Mouse (Mus musculus) myocyte (in vitro differentiated cells): ENCODE measurements around the gene Tubb5. TPM values are rescaled to one million over a fixed set of nuclear protein-coding genes. Genes with fewer than 3 reads are reported as not detected.

ENCODE experiments used
- H3K27me3 ChIP-seq: one replicate; pipeline ENCODE4 v1.6.1; 2011; ENCODE audit not compliant: control insufficient read depth, insufficient read depth, insufficient read length
- H3K36me3 ChIP-seq: one replicate; pipeline ENCODE4 v1.6.1; 2011; ENCODE audit not compliant: control insufficient read depth, insufficient read depth
- H3K4me2 ChIP-seq: one replicate; pipeline ENCODE4 v1.6.1; 2011; ENCODE audit warnings: low read depth, control low read depth
- H3K4me3 ChIP-seq: one replicate; pipeline ENCODE4 v1.5.1; 2011; ENCODE audit warnings: mild to moderate bottlenecking, control low read depth, moderate library complexity
- H3K79me2 ChIP-seq: one replicate; pipeline ENCODE4 v1.6.1; 2011; ENCODE audit not compliant: control insufficient read depth, insufficient read depth
- H3ac ChIP-seq: one replicate; pipeline ENCODE4 v1.6.1; 2011; ENCODE audit not compliant: control insufficient read depth, insufficient read length
- CEBPB ChIP-seq: IDR thresholded peaks from 2 replicates; pipeline ENCODE4 v1.6.1; 2011; ENCODE audit warnings: mild to moderate bottlenecking, moderate library complexity; ENCODE audit not compliant: poor library complexity, insufficient read depth, severe bottlenecking
- E2F4 ChIP-seq: IDR thresholded peaks from one replicate; pipeline ENCODE4 v1.6.1; 2011; ENCODE audit warnings: mild to moderate bottlenecking, control low read depth, moderate library complexity; ENCODE audit not compliant: insufficient read depth
- MAX ChIP-seq: IDR thresholded peaks from one replicate; pipeline ENCODE4 v1.6.1; 2011; ENCODE audit warnings: low read depth, mild to moderate bottlenecking, control low read depth
- MYOD1 ChIP-seq, 3 experiments: IDR thresholded peaks; one replicate each; pipeline ENCODE4 v1.6.1; 2011; ENCODE audit warnings: control low read depth in 2 of 3, low read depth in 2 of 3, mild to moderate bottlenecking in 2 of 3, moderate library complexity in 1 of 3; ENCODE audit not compliant: insufficient read length in 2 of 3, control insufficient read depth in 1 of 3
- MYOG ChIP-seq, 3 experiments: IDR thresholded peaks; one replicate each; pipeline ENCODE4 v1.6.1; 2011; ENCODE audit warnings: control low read depth in 2 of 3, low read depth in 2 of 3, mild to moderate bottlenecking in 2 of 3; ENCODE audit not compliant: insufficient read length in 2 of 3, control insufficient read depth in 1 of 3, insufficient read depth in 1 of 3
- POLR2A ChIP-seq: IDR thresholded peaks from one replicate; pipeline ENCODE4 v1.6.1; 2011; ENCODE audit warnings: low read depth, mild to moderate bottlenecking, control low read depth, moderate library complexity; ENCODE audit not compliant: insufficient read length
- POLR2AphosphoS2 ChIP-seq: IDR thresholded peaks from one replicate; pipeline ENCODE4 v1.6.1; 2011; ENCODE audit warnings: low read depth, control low read depth; ENCODE audit not compliant: insufficient read length
- REST ChIP-seq: IDR thresholded peaks from one replicate; pipeline ENCODE4 v1.6.1; 2011; ENCODE audit warnings: mild to moderate bottlenecking, control low read depth, moderate library complexity; ENCODE audit not compliant: insufficient read depth, insufficient read length
- SRF ChIP-seq: IDR thresholded peaks from one replicate; pipeline ENCODE4 v1.6.1; 2011; ENCODE audit warnings: low read depth; ENCODE audit not compliant: control insufficient read depth, insufficient read length
- TCF12 ChIP-seq: IDR thresholded peaks from one replicate; pipeline ENCODE4 v1.6.1; 2011; ENCODE audit warnings: mild to moderate bottlenecking, control low read depth; ENCODE audit not compliant: poor library complexity, insufficient read depth, severe bottlenecking
- TCF3 ChIP-seq: IDR thresholded peaks from one replicate; pipeline ENCODE4 v1.6.1; 2011; ENCODE audit warnings: low read depth, control low read depth; ENCODE audit not compliant: insufficient read length
- USF1 ChIP-seq: IDR thresholded peaks from one replicate; pipeline ENCODE4 v1.6.1; 2011; ENCODE audit warnings: low read depth, mild to moderate bottlenecking, control low read depth, moderate library complexity
- polyA plus RNA-seq: library from polyadenylated mRNA; unstranded; fragments of >200 nt; fragmentation: generic; extraction: Trizol; gene quantifications from one replicate; pipeline ENCODE4 v1.2.1, GENCODE M21; 2012; ENCODE audit warnings: missing spikeins

Tubb5 gene
- polyA plus RNA-seq, 1 experiment: 692 TPM

- H3K4me2 ChIP-seq: peak overlapping the region; percentile 59
- peaks cover 11% of the 10 kb centered on the region for H3K79me2 ChIP-seq
- no peak overlapping the region for H3ac ChIP-seq
- no peaks in the 10 kb centered on the region for H3K27me3 ChIP-seq
- peaks cover 12% of the 10 kb centered on the region for H3K36me3 ChIP-seq
- peak overlapping the region; percentile 100 for H3K4me3 ChIP-seq
- TF ChIP-seq MYOD1 (IDR thresholded peaks at IDR 0.05; ENCODE audit: control insufficient read depth in 1 of 3, insufficient read length in 2 of 3, low read depth in 2 of 3) (no peak), REST (no peak), USF1 (no peak), POLR2A (no peak), E2F4 (no peak), MYOG (IDR thresholded peaks at IDR 0.05; ENCODE audit: control insufficient read depth in 1 of 3, insufficient read depth in 1 of 3, insufficient read length in 2 of 3, low read depth in 2 of 3) (no peak), SRF (no peak), CEBPB (no peak), TCF12 (no peak), POLR2AphosphoS2 (no peak), MAX (no peak), TCF3 (no peak)
These were observed 13.7 kb downstream of the Tubb5 start for GRCm38 (mm10) chr17:35824402-35824801.

- Histone ChIP-seq H3K4me3 (peak within 1 kb of the TSS; percentile 100), H3ac (peak within 1 kb of the TSS; percentile 24), H3K79me2 (peaks cover 11% of the 10 kb centered on the region), H3K36me3 (peaks cover 12% of the 10 kb centered on the region), H3K4me2 (peak within 1 kb of the TSS; percentile 92), H3K27me3 (no peaks in the 10 kb centered on the region)
- TF ChIP-seq SRF (no peak), POLR2A (peak; percentile 66), POLR2AphosphoS2 (peak; percentile 75), CEBPB (0 out of 2 replicates have a peak, but pooled peaks have one; percentile 40)
These were observed 14.9 kb downstream of the Tubb5 start, which contains the start of gene Flot1 for GRCm38 (mm10) chr17:35822964-35823937. Gene Flot1 (plus strand): TSS chr17:35823230.

- H3K79me2 ChIP-seq: peaks cover 11% of the 10 kb centered on the region
- TF ChIP-seq MAX (no peak), CEBPB (no peak), TCF3 (no peak), POLR2A (no peak), MYOG (IDR thresholded peaks at IDR 0.05; ENCODE audit: control insufficient read depth in 1 of 3, insufficient read depth in 1 of 3, insufficient read length in 2 of 3, low read depth in 2 of 3) (no peak), SRF (no peak), USF1 (no peak), TCF12 (no peak), POLR2AphosphoS2 (no peak), MYOD1 (IDR thresholded peaks at IDR 0.05; ENCODE audit: control insufficient read depth in 1 of 3, insufficient read length in 2 of 3, low read depth in 2 of 3) (no peak), REST (no peak), E2F4 (no peak)
- peak overlapping the region; percentile 100 for H3K4me3 ChIP-seq
- peak overlapping the region; percentile 24 for H3ac ChIP-seq
- H3K36me3 ChIP-seq: peaks cover 10% of the 10 kb centered on the region
- peak overlapping the region; percentile 92 for H3K4me2 ChIP-seq
- H3K27me3 ChIP-seq: no peaks in the 10 kb centered on the region
These were observed 15.5 kb downstream of the Tubb5 start for GRCm38 (mm10) chr17:35822564-35822963.

GRCm38 (mm10) chr17:35821439-35822430 is 16.4 kb downstream of the Tubb5 start, which contains the start of gene Ier3:
Gene Ier3 (plus strand): TSS chr17:35821684.
- peak within 1 kb of the TSS; percentile 24 for H3ac ChIP-seq
- peak within 1 kb of the TSS; percentile 100 for H3K4me3 ChIP-seq
- H3K36me3 ChIP-seq: peaks cover 4% of the 10 kb centered on the region
- H3K4me2 ChIP-seq: peak within 1 kb of the TSS; percentile 96
- no peaks in the 10 kb centered on the region for H3K27me3 ChIP-seq
- peaks cover 11% of the 10 kb centered on the region for H3K79me2 ChIP-seq
- TF ChIP-seq SRF (no peak), POLR2AphosphoS2 (peak; percentile 97), MYOG (IDR thresholded peaks at IDR 0.05; ENCODE audit: control insufficient read depth in 1 of 3, insufficient read depth in 1 of 3, insufficient read length in 2 of 3, low read depth in 2 of 3) (peak in 1 of 3 experiments; percentile 57), POLR2A (peak; percentile 92)
